Mouse (Mus musculus) left cerebral cortex, adult 2 months (tissue): Measurements from ENCODE around the gene Stk32c. TPM values are rescaled to one million over a fixed set of nuclear protein-coding genes. Genes with fewer than 3 reads are reported as not detected.
A peak's percentile ranks its signal among the peaks of the same experiment; 100 is the strongest.

Experiments
- DNase-seq, 2 experiments: peaks; one replicate each; pipeline ENCODE4 v3.0.0; 2021 to 2022; ENCODE audit warnings: low spot score in 2 of 2, mixed read lengths in 1 of 2; ENCODE audit errors: extremely low spot score in 1 of 2
- H3K27ac ChIP-seq: fragments of 200-600 bp; 2 replicates; pipeline ENCODE4 v1.8.1; 2022
- H3K4me3 ChIP-seq: fragments of 200-600 bp; 2 replicates; pipeline ENCODE4 v1.8.1; 2022
- CTCF ChIP-seq: fragments of 200-600 bp; IDR thresholded peaks from 2 replicates; pipeline ENCODE4 v1.8.1; 2022; ENCODE audit warnings: antibody characterized with exemption, mild to moderate bottlenecking, moderate library complexity
- intact Hi-C: fragments of 180-260 bp; cut with DNase I; formaldehyde crosslinking; loops from one replicate; pipeline ENCODE4 v1.15.1; 2025
- total RNA-seq, 2 experiments: library from RNA; stranded (reverse); gene quantifications; 2 replicates each; pipeline ENCODE4 v1.2.3; 2021

Gene Stk32c
- total RNA-seq, 2 experiments from 2014 or later = 159 to 167 TPM

DNA sequence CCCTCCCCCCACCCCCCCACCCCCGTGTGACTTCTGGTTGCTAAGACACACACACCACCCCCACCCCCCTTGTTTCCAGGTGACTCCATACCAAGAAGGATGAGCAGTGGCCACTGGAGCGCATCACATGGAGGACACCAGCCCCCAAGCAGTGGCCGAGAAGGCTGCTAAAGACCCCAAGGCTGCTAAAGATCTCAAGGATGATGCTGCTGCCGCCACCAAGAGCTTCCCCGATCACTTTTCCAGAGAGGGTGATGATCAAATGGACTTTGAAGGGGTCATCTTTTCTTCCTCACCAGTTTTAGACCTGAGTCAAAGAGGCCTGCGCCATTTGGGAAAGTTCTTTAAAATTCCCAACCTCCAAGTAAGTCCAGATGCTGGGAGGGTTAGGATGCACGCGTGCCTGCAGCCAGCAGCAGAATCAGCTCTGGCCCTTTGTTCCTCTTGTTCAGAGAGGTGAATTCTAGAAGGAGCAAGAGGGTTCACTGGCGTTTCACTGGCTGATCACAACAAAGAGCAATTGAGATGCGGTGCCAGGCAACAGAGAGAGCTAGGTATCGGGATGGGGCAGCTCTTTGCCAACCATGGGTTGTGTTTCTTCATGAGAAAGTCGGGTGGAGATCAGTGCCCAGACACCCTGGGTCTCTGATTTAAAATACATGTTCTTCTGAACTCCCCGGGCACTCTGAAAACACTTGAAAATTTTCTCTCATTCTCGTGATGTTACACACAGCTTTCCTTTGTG, 1.7 kb upstream of the Stk32c start:
- TF ChIP-seq CTCF = no peak
- Histone ChIP-seq H3K4me3 (no peak overlapping the region), H3K27ac (no peak overlapping the region)
- DNase-seq = no peak
- intact Hi-C loops = no loop called here

- intact Hi-C loops = no loop called here
- Histone ChIP-seq H3K4me3 (no peak overlapping the region), H3K27ac (no peak overlapping the region)
- TF ChIP-seq CTCF = no peak
- DNase-seq = no peak
Measured at GRCm38 (mm10) chr7:139214160-139214559, 1.1 kb upstream of the Stk32c start.

- TF ChIP-seq CTCF = no peak
- H3K27ac ChIP-seq = peak overlapping the region; percentile 88
- intact Hi-C loops = no loop called here
- peak overlapping the region; percentile 65 for H3K4me3 ChIP-seq
- DNase-seq = no peak
Measured at GRCm38 (mm10) chr7:139213751-139214150, 644 bp upstream of the Stk32c start.

- DNase-seq = no peak
- intact Hi-C loops = no loop called here
- H3K4me3 ChIP-seq = no peak overlapping the region
- no peak for TF ChIP-seq CTCF
- H3K27ac ChIP-seq = no peak overlapping the region
Measured at GRCm38 (mm10) chr7:139211761-139212160, 1.3 kb downstream of the Stk32c start.

DNA sequence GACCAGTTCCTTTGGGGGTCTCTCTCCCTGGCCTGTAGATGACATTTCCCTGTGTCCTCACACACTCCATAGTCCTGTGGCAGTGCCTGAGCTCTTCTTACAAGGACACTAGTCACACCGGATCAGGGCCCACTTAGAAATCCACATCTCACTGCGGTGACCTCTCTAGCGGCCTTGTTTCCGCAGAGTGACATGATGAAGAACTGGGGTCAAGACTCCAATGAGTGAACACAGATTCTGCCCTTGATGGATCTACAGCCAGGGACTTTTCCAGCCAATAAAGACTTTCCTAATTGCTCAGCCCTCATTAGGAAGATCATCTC, 4.4 kb downstream of the Stk32c start:
- no peak for DNase-seq
- Histone ChIP-seq H3K27ac (no peak overlapping the region), H3K4me3 (no peak overlapping the region)
- intact Hi-C loops = loop anchor here (1.0 kb wide), 1 partner anchor 91 kb away; no protein-coding TSS in a partner anchor
- no peak for TF ChIP-seq CTCF

DNA sequence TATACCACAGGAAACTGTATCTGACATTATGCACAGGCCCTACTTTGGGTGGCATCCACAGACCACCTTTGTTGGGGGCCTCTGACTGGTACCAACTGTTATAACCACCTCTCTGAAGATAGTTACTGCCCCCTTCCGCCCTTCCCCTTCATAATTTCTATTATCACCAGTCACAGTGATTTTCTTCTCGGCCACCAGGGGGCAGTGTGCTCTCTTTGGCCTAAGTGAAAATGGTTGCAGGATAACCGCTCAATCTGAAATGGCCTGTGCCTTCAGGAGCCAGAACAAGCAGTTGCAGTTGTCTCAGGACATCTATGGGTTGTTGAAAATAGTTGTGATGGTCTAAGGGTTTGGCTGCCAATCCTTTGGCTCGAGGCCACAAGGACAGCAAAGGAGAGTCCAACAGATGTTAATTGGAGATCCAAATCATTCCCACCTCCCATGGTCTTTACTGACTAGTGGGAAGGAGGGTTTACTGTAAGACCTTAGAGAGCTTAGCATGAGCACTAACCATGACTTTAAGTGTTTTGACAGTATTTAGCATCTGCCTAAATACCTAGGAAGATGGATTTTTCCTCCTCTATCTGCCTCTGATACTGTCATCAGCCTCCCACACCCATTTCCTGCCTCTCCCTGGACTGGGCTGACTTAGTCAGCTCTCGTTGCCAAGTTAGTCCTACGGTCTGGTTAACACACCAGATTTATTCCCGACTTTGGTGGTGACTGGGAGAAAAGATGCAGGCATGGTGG, 4.9 kb downstream of the Stk32c start:
- no peak for DNase-seq
- TF ChIP-seq CTCF = peak; percentile 79
- intact Hi-C loops = loop anchor here (1.0 kb wide), 1 partner anchor 91 kb away; no protein-coding TSS in a partner anchor
- no peak overlapping the region for H3K4me3 ChIP-seq
- H3K27ac ChIP-seq = no peak overlapping the region

DNA sequence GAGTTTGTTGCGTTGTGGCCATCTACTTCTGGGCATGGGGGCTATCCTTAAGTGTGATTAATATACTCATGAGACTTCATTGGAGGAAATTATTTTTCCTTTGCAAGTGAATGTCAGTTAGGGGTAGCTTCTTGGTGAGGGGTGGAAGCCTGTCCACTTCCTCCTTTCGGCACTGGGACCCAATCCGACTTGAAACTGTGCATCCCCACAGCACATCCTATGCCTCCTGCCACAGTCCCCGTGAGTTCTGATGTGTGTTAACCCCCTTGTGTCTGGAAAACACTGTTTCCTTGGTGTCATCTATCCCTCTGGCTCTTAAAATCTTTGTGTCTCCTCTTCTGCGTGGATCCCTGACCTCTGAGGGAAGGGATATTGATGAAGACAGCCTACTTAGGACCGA, 11.9 kb downstream of the Stk32c start:
- DNase-seq = no peak
- Histone ChIP-seq H3K4me3 (no peak overlapping the region), H3K27ac (no peak overlapping the region)
- TF ChIP-seq CTCF = no peak
- intact Hi-C loops = loop anchor here (5.0 kb wide), 1 partner anchor 79 kb away; no protein-coding TSS in a partner anchor

- Histone ChIP-seq H3K27ac (no peak overlapping the region), H3K4me3 (no peak overlapping the region)
- peak; percentile 65 to 74 for DNase-seq
- peak; percentile 81 for TF ChIP-seq CTCF
- intact Hi-C loops = loop anchor here (5.0 kb wide), 1 partner anchor 78 kb away; no protein-coding TSS in a partner anchor
Measured at GRCm38 (mm10) chr7:139200108-139200507, 13.0 kb downstream of the Stk32c start.

GRCm38 (mm10) chr7:139197022-139197421, 16.1 kb downstream of the Stk32c start:
- intact Hi-C loops = no loop called here
- TF ChIP-seq CTCF = no peak
- DNase-seq = peak in 1 of 2 experiments; percentile 9
- Histone ChIP-seq H3K4me3 (no peak overlapping the region), H3K27ac (no peak overlapping the region)

- DNase-seq = no peak
- intact Hi-C loops = no loop called here
- TF ChIP-seq CTCF = peak; percentile 42
- H3K4me3 ChIP-seq = no peak overlapping the region
- no peak overlapping the region for H3K27ac ChIP-seq
Measured at GRCm38 (mm10) chr7:139191619-139192018, 21.5 kb downstream of the Stk32c start.

GRCm38 (mm10) chr7:139190616-139191015, 22.5 kb downstream of the Stk32c start:
- Histone ChIP-seq H3K4me3 (no peak overlapping the region), H3K27ac (no peak overlapping the region)
- TF ChIP-seq CTCF = no peak
- no peak for DNase-seq
- intact Hi-C loops = no loop called here

- DNase-seq = peak in 1 of 2 experiments; percentile 19
- TF ChIP-seq CTCF = peak; percentile 20
- intact Hi-C loops = loop anchor here (5.0 kb wide), 1 partner anchor 36 kb away; no protein-coding TSS in a partner anchor
- peak overlapping the region; percentile 76 for H3K4me3 ChIP-seq
- H3K27ac ChIP-seq = peak overlapping the region; percentile 87
Measured at GRCm38 (mm10) chr7:139188634-139189207, 24.4 kb downstream of the Stk32c start.
